Mouse (Mus musculus): ENCODE measurements around the gene Gnas.

Gene Gnas

DNA sequence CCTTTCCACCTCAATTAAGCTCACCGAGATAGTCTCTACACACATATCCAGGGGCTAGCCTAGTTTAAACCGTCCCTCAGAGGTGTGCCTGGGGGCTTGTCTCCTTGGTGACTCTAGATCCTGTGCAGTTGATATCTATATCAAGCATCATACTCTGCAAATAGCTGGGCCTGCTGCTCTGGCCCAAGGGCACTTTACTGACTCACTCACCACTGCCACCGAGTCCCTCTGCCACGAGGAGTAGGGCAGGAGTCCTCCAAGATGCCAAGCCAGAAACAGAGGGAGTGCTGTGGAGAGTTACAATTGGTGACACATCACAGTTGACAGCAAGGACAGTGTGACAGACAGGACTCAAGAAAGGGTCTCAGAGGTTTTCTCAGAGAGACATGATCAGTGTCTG is 75.5 kb downstream of the Gnas start:
- no peak for DNase-seq (ENCODE audit: low spot score in 2 of 2)

DNA sequence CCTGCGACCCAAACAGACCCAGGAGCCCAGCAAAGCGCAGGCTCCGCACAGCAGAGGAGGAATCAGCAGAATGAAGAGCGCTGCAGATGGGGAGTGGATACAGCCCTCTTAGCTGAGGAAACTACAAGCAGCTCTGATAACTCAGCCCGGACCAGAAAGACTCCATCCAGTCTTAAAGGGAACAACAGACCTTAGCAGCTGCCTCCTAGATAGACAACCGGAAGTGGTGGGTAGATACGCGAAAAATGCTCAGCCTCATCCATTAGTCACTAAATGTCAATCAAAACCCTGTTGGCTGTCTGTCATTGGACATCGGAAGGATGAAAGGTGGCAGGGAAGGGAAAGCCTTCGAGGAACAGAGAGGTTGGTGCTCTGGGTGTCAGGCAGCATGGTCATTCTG is 82.5 kb downstream of the Gnas start:
- DNase-seq (ENCODE audit: low spot score in 2 of 2), result no peak

DNA sequence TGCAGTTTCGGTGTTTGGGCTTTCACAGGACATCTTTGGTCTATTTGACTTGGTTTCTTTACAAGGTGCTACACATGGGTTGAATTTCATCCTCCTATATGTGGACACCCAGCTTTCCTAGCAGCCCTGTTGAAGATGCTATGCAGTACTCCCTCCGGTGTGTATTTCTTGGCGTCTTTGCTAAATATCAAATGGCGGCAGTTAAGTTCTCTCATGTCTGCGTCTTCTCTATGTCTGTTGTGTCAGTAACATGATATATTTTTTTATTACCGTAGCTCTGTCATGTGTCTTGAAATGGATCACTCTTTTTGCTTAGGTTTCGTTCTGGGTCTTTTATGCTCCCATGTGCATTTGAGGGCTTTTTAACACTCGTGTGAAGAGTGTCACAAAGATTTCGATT is 96.9 kb downstream of the Gnas start:
- DNase-seq (ENCODE audit: low spot score in 2 of 2), result no peak

DNA sequence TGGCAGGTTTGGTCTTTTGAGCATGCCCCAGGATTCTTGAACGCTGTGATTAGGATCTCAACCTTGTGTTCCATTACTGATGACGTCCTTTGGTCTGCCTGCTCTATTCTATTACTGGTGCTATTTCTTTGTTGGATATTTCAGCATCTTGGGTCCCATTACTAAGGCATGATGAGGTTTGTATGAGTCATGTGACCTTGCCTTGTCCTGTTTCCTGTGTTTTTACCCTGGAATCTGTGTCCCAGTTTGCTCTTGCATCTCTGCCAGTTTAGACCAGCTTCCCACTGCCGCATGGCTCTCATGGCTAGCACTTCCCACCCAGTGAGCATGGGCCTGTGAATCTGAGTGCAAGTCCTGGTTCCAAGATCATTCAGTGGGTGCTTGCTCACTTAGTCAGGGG is 107.8 kb downstream of the Gnas start:
- DNase-seq (ENCODE audit: low spot score in 2 of 2), result no peak

DNA sequence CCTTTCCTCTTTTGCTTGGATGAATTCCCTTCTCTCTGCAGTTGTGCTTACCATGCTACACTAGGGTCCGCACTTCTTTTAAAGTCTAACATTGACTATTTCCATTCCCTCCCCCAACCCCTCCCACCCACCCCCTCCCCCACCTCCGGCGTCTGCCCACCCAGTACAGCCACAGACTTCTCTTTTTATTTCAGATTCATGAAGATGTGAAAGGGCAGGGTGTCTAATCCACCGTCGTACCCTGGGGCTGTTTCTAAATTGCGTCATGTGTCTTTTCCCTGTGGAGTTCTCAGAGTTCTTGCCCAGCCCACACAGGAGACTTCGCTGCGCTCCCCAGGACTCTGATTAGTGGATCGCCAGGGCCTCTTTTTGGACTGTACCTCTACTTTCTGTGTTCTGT is 108.4 kb downstream of the Gnas start:
- no peak for DNase-seq (ENCODE audit: low spot score in 2 of 2)

DNA sequence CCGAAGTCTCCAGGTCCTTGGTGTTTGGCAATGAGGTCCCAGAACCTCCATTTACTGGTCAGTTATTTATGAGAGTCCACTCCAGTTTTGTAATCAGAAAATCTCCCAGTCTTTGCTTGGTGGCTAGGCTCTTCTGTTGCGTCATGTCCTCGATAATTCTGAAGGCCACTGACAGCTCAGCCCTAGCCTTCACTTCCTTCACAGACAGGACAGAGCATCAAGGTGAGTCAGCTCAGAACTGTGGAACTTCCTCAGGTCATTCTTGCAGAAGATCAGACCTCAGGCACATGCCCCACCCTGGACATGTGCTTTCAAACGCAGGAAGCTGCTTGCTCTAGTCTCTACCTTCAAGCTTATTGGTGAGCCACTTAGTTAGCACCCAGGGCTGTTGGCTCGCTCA is 109.3 kb downstream of the Gnas start:
- no peak for DNase-seq (ENCODE audit: low spot score in 2 of 2)
